Mouse (Mus musculus) MEL (cell line): Measurements from ENCODE around the gene Josd2. TPM values are rescaled to one million over a fixed set of nuclear protein-coding genes. Genes with fewer than 3 reads are reported as not detected.

Source experiments
- DNase-seq: peaks from one replicate; pipeline ENCODE4 v3.0.0; 2011; ENCODE audit warnings: low read depth, low spot score
- H3K27ac ChIP-seq: 2 replicates; pipeline ENCODE4 v1.5.1; 2012; ENCODE audit warnings: low read depth, mild to moderate bottlenecking, control low read depth, low read length, moderate library complexity; ENCODE audit not compliant: control insufficient read depth
- H3K27me3 ChIP-seq, 2 experiments: fragments of 150-350 bp in 1 of 2; sonication (generic) in 1 of 2; 2 replicates each; pipeline ENCODE4 v1.6.1; 2012; ENCODE audit warnings: low read length in 2 of 2, mild to moderate bottlenecking in 2 of 2, improper control_type of control experiment in 1 of 2, moderate library complexity in 1 of 2; ENCODE audit not compliant: insufficient read depth in 2 of 2, control insufficient read depth in 1 of 2
- H3K36me3 ChIP-seq, 2 experiments: 2 replicates each; pipeline ENCODE4 v1.6.1; 2012 to 2014; ENCODE audit warnings: low read length in 2 of 2, improper control_type of control experiment in 1 of 2, inconsistent platforms in 1 of 2, mild to moderate bottlenecking in 1 of 2; ENCODE audit not compliant: insufficient read depth in 2 of 2, control insufficient read depth in 1 of 2
- H3K4me1 ChIP-seq, 2 experiments: fragments of 150-350 bp in 1 of 2; sonication (generic) in 1 of 2; 2 replicates each; pipeline ENCODE4 v1.6.1; 2012; ENCODE audit warnings: low read length in 2 of 2, improper control_type of control experiment in 1 of 2, mild to moderate bottlenecking in 1 of 2; ENCODE audit not compliant: insufficient read depth in 2 of 2, control insufficient read depth in 1 of 2
- H3K4me3 ChIP-seq, 2 experiments: fragments of 150-350 bp in 1 of 2; sonication (generic) in 1 of 2; 2 replicates each; pipeline ENCODE4 v1.5.1; 2012; ENCODE audit warnings: low read depth in 2 of 2, low read length in 2 of 2, mild to moderate bottlenecking in 2 of 2, moderate library complexity in 2 of 2, control low read depth in 1 of 2, improper control_type of control experiment in 1 of 2; ENCODE audit not compliant: control insufficient read depth in 1 of 2, insufficient read depth in 1 of 2
- H3K79me2 ChIP-seq: 2 replicates; pipeline ENCODE4 v1.6.1; 2012; ENCODE audit warnings: mild to moderate bottlenecking, low read length, moderate library complexity; ENCODE audit not compliant: control insufficient read depth, poor library complexity, insufficient read depth
- H3K9ac ChIP-seq: 2 replicates; pipeline ENCODE4 v1.6.1; 2012; ENCODE audit warnings: low read depth, mild to moderate bottlenecking, control low read depth, low read length, moderate library complexity; ENCODE audit not compliant: control insufficient read depth, poor library complexity, severe bottlenecking
- H3K9me3 ChIP-seq: fragments of 150-350 bp; sonication (generic); replicated peaks from 2 replicates; pipeline ENCODE4 v1.6.1; 2012; ENCODE audit warnings: mild to moderate bottlenecking, low read length, improper control_type of control experiment, moderate library complexity; ENCODE audit not compliant: insufficient read depth
- BHLHE40 ChIP-seq: IDR thresholded peaks from 2 replicates; pipeline ENCODE4 v1.6.1; 2012; ENCODE audit warnings: low read depth, mild to moderate bottlenecking, inconsistent platforms, low read length, improper control_type of control experiment, borderline replicate concordance
- CHD1 ChIP-seq: IDR thresholded peaks from 2 replicates; pipeline ENCODE4 v1.6.1; 2012; ENCODE audit warnings: low read depth, mild to moderate bottlenecking, inconsistent platforms, low read length, improper control_type of control experiment
- CHD2 ChIP-seq: IDR thresholded peaks from 2 replicates; pipeline ENCODE4 v1.6.1; 2011; ENCODE audit warnings: low read length, improper control_type of control experiment
- E2F4 ChIP-seq: IDR thresholded peaks from 2 replicates; pipeline ENCODE4 v1.6.1; 2011; ENCODE audit warnings: low read depth, low read length, improper control_type of control experiment, borderline replicate concordance
- EP300 ChIP-seq, 2 experiments: IDR thresholded peaks; 2 replicates each; pipeline ENCODE4 v1.6.1; 2011; ENCODE audit warnings: improper control_type of control experiment in 2 of 2, low read length in 2 of 2, low read depth in 1 of 2, mild to moderate bottlenecking in 1 of 2
- KAT2A ChIP-seq: conservative IDR thresholded peaks from 2 replicates; pipeline ENCODE4 v1.6.1; 2012; ENCODE audit warnings: low read depth, low read length, improper control_type of control experiment, inconsistent platforms
- MAFK ChIP-seq: IDR thresholded peaks from 2 replicates; pipeline ENCODE4 v1.6.1; 2011; ENCODE audit warnings: low read depth, mild to moderate bottlenecking, low read length, improper control_type of control experiment, borderline replicate concordance
- MAZ ChIP-seq: IDR thresholded peaks from 2 replicates; pipeline ENCODE4 v1.6.1; 2012; ENCODE audit warnings: low read depth, mild to moderate bottlenecking, inconsistent platforms, low read length, improper control_type of control experiment
- MYB ChIP-seq: IDR thresholded peaks from 2 replicates; pipeline ENCODE4 v1.6.1; 2011; ENCODE audit warnings: mild to moderate bottlenecking, low read depth, low read length, improper control_type of control experiment
- MYC ChIP-seq: IDR thresholded peaks from 2 replicates; pipeline ENCODE4 v1.6.1; 2011; ENCODE audit warnings: low read depth, mild to moderate bottlenecking, low read length, improper control_type of control experiment, moderate library complexity
- NELFE ChIP-seq: IDR thresholded peaks from 2 replicates; pipeline ENCODE4 v1.6.1; 2011; ENCODE audit warnings: low read depth, low read length, improper control_type of control experiment
- NRF1 ChIP-seq: IDR thresholded peaks from 2 replicates; pipeline ENCODE4 v1.6.1; 2014; ENCODE audit warnings: low read depth, mild to moderate bottlenecking, inconsistent platforms, low read length, improper control_type of control experiment, moderate library complexity; ENCODE audit not compliant: poor library complexity, insufficient read depth, severe bottlenecking
- POLR2A ChIP-seq, 2 experiments: IDR thresholded peaks; 2 replicates each; pipeline ENCODE4 v1.6.1; 2011 to 2012; ENCODE audit warnings: low read length in 2 of 2, mild to moderate bottlenecking in 2 of 2, control low read depth in 1 of 2, improper control_type of control experiment in 1 of 2, low read depth in 1 of 2, moderate library complexity in 1 of 2; ENCODE audit not compliant: control insufficient read depth in 1 of 2, insufficient read depth in 1 of 2, poor library complexity in 1 of 2
- POLR2AphosphoS5 ChIP-seq: IDR thresholded peaks from 2 replicates; pipeline ENCODE4 v1.6.1; 2012; ENCODE audit warnings: low read depth, borderline replicate concordance, mild to moderate bottlenecking, inconsistent platforms, low read length, moderate library complexity, mixed read lengths
- TBP ChIP-seq: IDR thresholded peaks from 2 replicates; pipeline ENCODE4 v1.8.0; 2011; ENCODE audit warnings: low read depth, low read length, improper control_type of control experiment
- TCF12 ChIP-seq: IDR thresholded peaks from 2 replicates; pipeline ENCODE4 v1.6.1; 2014; ENCODE audit warnings: low read depth, mild to moderate bottlenecking, inconsistent platforms, low read length, improper control_type of control experiment, moderate library complexity
- USF1 ChIP-seq: IDR thresholded peaks from 2 replicates; pipeline ENCODE4 v1.6.1; 2014; ENCODE audit warnings: low read depth, mild to moderate bottlenecking, inconsistent platforms, low read length, improper control_type of control experiment, moderate library complexity
- ZC3H11A ChIP-seq: IDR thresholded peaks from 2 replicates; pipeline ENCODE4 v1.6.1; 2012; ENCODE audit warnings: low read depth, mild to moderate bottlenecking, inconsistent platforms, low read length, improper control_type of control experiment
- ZNF384 ChIP-seq: IDR thresholded peaks from 2 replicates; pipeline ENCODE4 v1.6.1; 2012; ENCODE audit warnings: low read depth, mild to moderate bottlenecking, inconsistent platforms, low read length, improper control_type of control experiment
- polyA plus RNA-seq, 2 experiments: library from polyadenylated mRNA; stranded (reverse) in 1 of 2; unstranded in 1 of 2; fragments of >175 nt in 1 of 2; fragments of >200 nt in 1 of 2; gene quantifications; 2 replicates each; pipeline versions ENCODE4 v1.2.1 to v1.2.4; 2012; ENCODE audit warnings: low replicate concordance in 2 of 2, low read depth in 1 of 2; ENCODE audit not compliant: insufficient read length in 2 of 2, insufficient read depth in 1 of 2, missing spikeins in 1 of 2
- total RNA-seq: library from RNA; depleted of rRNA; stranded (reverse); fragments of 300-350 nt; gene quantifications from 2 replicates; pipeline ENCODE4 v1.2.3, GENCODE M21; 2012

Gene Josd2
- total and polyA plus RNA-seq, 3 experiments, result 95.5 to 141 TPM; not detected in 1

- no peaks in the 10 kb centered on the region for H3K9me3 ChIP-seq
- H3K4me1 ChIP-seq, result peaks cover 0 to 7% of the 10 kb centered on the region in 2 experiments; a peak in 2 of 4 replicates
- H3K36me3 ChIP-seq, result no peaks in the 10 kb centered on the region
- TF ChIP-seq TBP (no peak), CHD2 (no peak), USF1 (no peak), NRF1 (no peak), ZNF384 (no peak), POLR2AphosphoS5 (no peak), NELFE (no peak), MYB (no peak)
- no peak overlapping the region for H3K9ac ChIP-seq
- no peak overlapping the region for H3K4me3 ChIP-seq
- no peak for DNase-seq
- peaks cover 3% of the 10 kb centered on the region for H3K79me2 ChIP-seq
- H3K27ac ChIP-seq, result no peak overlapping the region
- H3K27me3 ChIP-seq, result no peaks in the 10 kb centered on the region
Observed at GRCm38 (mm10) chr7:44463556-44464225, 4.1 kb upstream of the Josd2 start.

GRCm38 (mm10) chr7:44464511-44464910 is 3.3 kb upstream of the Josd2 start:
- H3K27ac ChIP-seq, result no peak overlapping the region
- no peaks in the 10 kb centered on the region for H3K36me3 ChIP-seq
- H3K9ac ChIP-seq, result no peak overlapping the region
- TF ChIP-seq ZNF384, result no peak
- no peak for TF ChIP-seq BHLHE40
- TF ChIP-seq NELFE, result no peak
- TF ChIP-seq ZC3H11A, result no peak
- no peak for TF ChIP-seq NRF1
- no peak for TF ChIP-seq POLR2A (IDR thresholded peaks at IDR 0.05; ENCODE audit: control insufficient read depth in 1 of 2, insufficient read depth in 1 of 2, low read depth in 1 of 2, low read length in 2 of 2, poor library complexity in 1 of 2)
- no peak for TF ChIP-seq EP300 (IDR thresholded peaks at IDR 0.05; ENCODE audit: low read depth in 1 of 2, low read length in 2 of 2)
- TF ChIP-seq CHD1, result no peak
- no peak for TF ChIP-seq MAZ
- TF ChIP-seq TCF12, result no peak
- TF ChIP-seq MYC, result no peak
- TF ChIP-seq MAFK, result no peak
- no peak for TF ChIP-seq E2F4
- no peak for TF ChIP-seq KAT2A
- H3K9me3 ChIP-seq, result no peaks in the 10 kb centered on the region
- DNase-seq, result no peak
- H3K4me3 ChIP-seq, result no peak overlapping the region
- H3K4me1 ChIP-seq, result peaks cover 0 to 9% of the 10 kb centered on the region in 2 experiments; a peak in 2 of 4 replicates
- H3K27me3 ChIP-seq, result no peaks in the 10 kb centered on the region
- peaks cover 3% of the 10 kb centered on the region for H3K79me2 ChIP-seq
